Mouse (Mus musculus) MEL (cell line): Measurements from ENCODE around the gene Cntrl. TPM values are rescaled to one million over a fixed set of nuclear protein-coding genes. Genes with fewer than 3 reads are reported as not detected.
A peak's percentile ranks its signal among the peaks of the same experiment; 100 is the strongest.

Experiments used
- DNase-seq: peaks from one replicate; pipeline ENCODE4 v3.0.0; 2011; ENCODE audit warnings: low read depth, low spot score
- H3K27ac ChIP-seq: 2 replicates; pipeline ENCODE4 v1.5.1; 2012; ENCODE audit warnings: low read depth, mild to moderate bottlenecking, control low read depth, low read length, moderate library complexity; ENCODE audit not compliant: control insufficient read depth
- H3K27me3 ChIP-seq, 2 experiments: fragments of 150-350 bp in 1 of 2; sonication (generic) in 1 of 2; 2 replicates each; pipeline ENCODE4 v1.6.1; 2012; ENCODE audit warnings: low read length in 2 of 2, mild to moderate bottlenecking in 2 of 2, improper control_type of control experiment in 1 of 2, moderate library complexity in 1 of 2; ENCODE audit not compliant: insufficient read depth in 2 of 2, control insufficient read depth in 1 of 2
- H3K36me3 ChIP-seq, 2 experiments: 2 replicates each; pipeline ENCODE4 v1.6.1; 2012 to 2014; ENCODE audit warnings: low read length in 2 of 2, improper control_type of control experiment in 1 of 2, inconsistent platforms in 1 of 2, mild to moderate bottlenecking in 1 of 2; ENCODE audit not compliant: insufficient read depth in 2 of 2, control insufficient read depth in 1 of 2
- H3K4me1 ChIP-seq, 2 experiments: fragments of 150-350 bp in 1 of 2; sonication (generic) in 1 of 2; 2 replicates each; pipeline ENCODE4 v1.6.1; 2012; ENCODE audit warnings: low read length in 2 of 2, improper control_type of control experiment in 1 of 2, mild to moderate bottlenecking in 1 of 2; ENCODE audit not compliant: insufficient read depth in 2 of 2, control insufficient read depth in 1 of 2
- H3K4me3 ChIP-seq, 2 experiments: fragments of 150-350 bp in 1 of 2; sonication (generic) in 1 of 2; 2 replicates each; pipeline ENCODE4 v1.5.1; 2012; ENCODE audit warnings: low read depth in 2 of 2, low read length in 2 of 2, mild to moderate bottlenecking in 2 of 2, moderate library complexity in 2 of 2, control low read depth in 1 of 2, improper control_type of control experiment in 1 of 2; ENCODE audit not compliant: control insufficient read depth in 1 of 2, insufficient read depth in 1 of 2
- H3K79me2 ChIP-seq: 2 replicates; pipeline ENCODE4 v1.6.1; 2012; ENCODE audit warnings: mild to moderate bottlenecking, low read length, moderate library complexity; ENCODE audit not compliant: control insufficient read depth, poor library complexity, insufficient read depth
- H3K9ac ChIP-seq: 2 replicates; pipeline ENCODE4 v1.6.1; 2012; ENCODE audit warnings: low read depth, mild to moderate bottlenecking, control low read depth, low read length, moderate library complexity; ENCODE audit not compliant: control insufficient read depth, poor library complexity, severe bottlenecking
- H3K9me3 ChIP-seq: fragments of 150-350 bp; sonication (generic); replicated peaks from 2 replicates; pipeline ENCODE4 v1.6.1; 2012; ENCODE audit warnings: mild to moderate bottlenecking, low read length, improper control_type of control experiment, moderate library complexity; ENCODE audit not compliant: insufficient read depth
- E2F4 ChIP-seq: IDR thresholded peaks from 2 replicates; pipeline ENCODE4 v1.6.1; 2011; ENCODE audit warnings: low read depth, low read length, improper control_type of control experiment, borderline replicate concordance
- ELF1 ChIP-seq: IDR thresholded peaks from 2 replicates; pipeline ENCODE4 v1.6.1; 2014; ENCODE audit warnings: low read depth, mild to moderate bottlenecking, inconsistent platforms, low read length, improper control_type of control experiment, moderate library complexity
- ETS1 ChIP-seq: IDR thresholded peaks from 2 replicates; pipeline ENCODE4 v1.6.1; 2012; ENCODE audit warnings: low read depth, mild to moderate bottlenecking, inconsistent platforms, low read length, improper control_type of control experiment, moderate library complexity
- JUND ChIP-seq: IDR thresholded peaks from 2 replicates; pipeline ENCODE4 v1.6.1; 2011; ENCODE audit warnings: low read depth, mild to moderate bottlenecking, improper control_type of control experiment, low read length
- KAT2A ChIP-seq: conservative IDR thresholded peaks from 2 replicates; pipeline ENCODE4 v1.6.1; 2012; ENCODE audit warnings: low read depth, low read length, improper control_type of control experiment, inconsistent platforms
- MAZ ChIP-seq: IDR thresholded peaks from 2 replicates; pipeline ENCODE4 v1.6.1; 2012; ENCODE audit warnings: low read depth, mild to moderate bottlenecking, inconsistent platforms, low read length, improper control_type of control experiment
- MYC ChIP-seq: IDR thresholded peaks from 2 replicates; pipeline ENCODE4 v1.6.1; 2011; ENCODE audit warnings: low read depth, mild to moderate bottlenecking, low read length, improper control_type of control experiment, moderate library complexity
- POLR2AphosphoS5 ChIP-seq: IDR thresholded peaks from 2 replicates; pipeline ENCODE4 v1.6.1; 2012; ENCODE audit warnings: low read depth, borderline replicate concordance, mild to moderate bottlenecking, inconsistent platforms, low read length, moderate library complexity, mixed read lengths
- RAD21 ChIP-seq: IDR thresholded peaks from 2 replicates; pipeline ENCODE4 v1.6.1; 2011; ENCODE audit warnings: mild to moderate bottlenecking, low read depth, low read length, improper control_type of control experiment
- SIN3A ChIP-seq: IDR thresholded peaks from 2 replicates; pipeline ENCODE4 v1.6.1; 2012; ENCODE audit warnings: low read length, improper control_type of control experiment, inconsistent platforms
- TAL1 ChIP-seq: IDR thresholded peaks from 2 replicates; pipeline ENCODE4 v1.6.1; 2012; ENCODE audit warnings: mild to moderate bottlenecking, inconsistent platforms, low read length, moderate library complexity, mixed read lengths
- TCF12 ChIP-seq: IDR thresholded peaks from 2 replicates; pipeline ENCODE4 v1.6.1; 2014; ENCODE audit warnings: low read depth, mild to moderate bottlenecking, inconsistent platforms, low read length, improper control_type of control experiment, moderate library complexity
- ZC3H11A ChIP-seq: IDR thresholded peaks from 2 replicates; pipeline ENCODE4 v1.6.1; 2012; ENCODE audit warnings: low read depth, mild to moderate bottlenecking, inconsistent platforms, low read length, improper control_type of control experiment
- ZKSCAN1 ChIP-seq: IDR thresholded peaks from 2 replicates; pipeline ENCODE4 v1.6.1; 2012; ENCODE audit warnings: low read depth, mild to moderate bottlenecking, inconsistent platforms, low read length, improper control_type of control experiment, moderate library complexity
- ZNF384 ChIP-seq: IDR thresholded peaks from 2 replicates; pipeline ENCODE4 v1.6.1; 2012; ENCODE audit warnings: low read depth, mild to moderate bottlenecking, inconsistent platforms, low read length, improper control_type of control experiment
- polyA plus RNA-seq, 2 experiments: library from polyadenylated mRNA; stranded (reverse) in 1 of 2; unstranded in 1 of 2; fragments of >175 nt in 1 of 2; fragments of >200 nt in 1 of 2; gene quantifications; 2 replicates each; pipeline versions ENCODE4 v1.2.1 to v1.2.4; 2012; ENCODE audit warnings: low replicate concordance in 2 of 2, low read depth in 1 of 2; ENCODE audit not compliant: insufficient read length in 2 of 2, insufficient read depth in 1 of 2, missing spikeins in 1 of 2
- total RNA-seq: library from RNA; depleted of rRNA; stranded (reverse); fragments of 300-350 nt; gene quantifications from 2 replicates; pipeline ENCODE4 v1.2.3, GENCODE M21; 2012

Gene Cntrl
- total and polyA plus RNA-seq, 3 experiments = 17.0 to 24.0 TPM; not detected in 1

GRCm38 (mm10) chr2:35109141-35109923 is at the start of gene Cntrl (continued):
- no peak for TF ChIP-seq JUND
- TF ChIP-seq ZC3H11A = no peak
- 0 out of 2 replicates have a peak, but pooled peaks have one; percentile 39 for TF ChIP-seq POLR2AphosphoS5
- peak; percentile 7; the same call in 1 of the 2 replicates for TF ChIP-seq TCF12

GRCm38 (mm10) chr2:35060256-35060655 is 49.0 kb upstream of the Cntrl start:
- TF ChIP-seq ZKSCAN1 = no peak
- TF ChIP-seq, all 39 proteins: peak for 0
- no peak for DNase-seq
- Histone ChIP-seq H3K4me1 (peaks cover 0 to under 1% of the 10 kb centered on the region in 2 experiments; a peak in 1 of 4 replicates), H3K9ac (no peak overlapping the region), H3K27ac (no peak overlapping the region), H3K4me3 (no peak overlapping the region), H3K79me2 (no peaks in the 10 kb centered on the region), H3K9me3 (no peaks in the 10 kb centered on the region), H3K27me3 (peaks cover 2% of the 10 kb centered on the region in 2 experiments; a peak in 1 of 4 replicates), H3K36me3 (peaks cover 0 to under 1% of the 10 kb centered on the region in 2 experiments; a peak in 1 of 4 replicates)

DNA sequence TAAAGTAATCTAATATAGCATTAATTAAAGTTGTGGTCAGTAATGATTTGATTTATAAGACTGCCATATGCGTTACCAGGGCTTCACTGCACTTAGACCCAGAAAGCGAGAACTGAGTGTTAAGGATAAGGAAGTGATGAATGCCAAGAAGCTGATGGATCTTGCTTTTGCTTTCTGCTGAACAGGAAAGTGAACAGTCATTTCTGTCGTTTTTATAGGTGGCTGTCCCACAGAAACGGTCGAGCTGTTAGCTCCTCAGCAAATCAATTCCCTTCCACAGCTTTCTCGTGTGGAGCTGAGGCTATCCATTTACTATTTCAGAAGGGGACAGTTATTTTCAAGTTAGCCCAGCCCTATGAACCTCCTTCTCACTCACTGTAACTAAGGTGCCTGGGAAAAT is 48.4 kb upstream of the Cntrl start:
- peaks cover 0 to 2% of the 10 kb centered on the region in 2 experiments; a peak in 1 of 4 replicates for H3K27me3 ChIP-seq
- H3K27ac ChIP-seq = no peak overlapping the region
- TF ChIP-seq MAZ = no peak
- no peak for TF ChIP-seq ETS1
- no peak for TF ChIP-seq SIN3A
- no peak for TF ChIP-seq TCF12
- no peak for TF ChIP-seq RAD21
- TF ChIP-seq JUND = no peak
- TF ChIP-seq TAL1 = no peak
- no peak for TF ChIP-seq E2F4
- no peak for TF ChIP-seq KAT2A
- no peak for TF ChIP-seq ZNF384
- no peak for TF ChIP-seq ELF1
- TF ChIP-seq MYC = no peak
- no peaks in the 10 kb centered on the region for H3K79me2 ChIP-seq
- H3K9me3 ChIP-seq = no peaks in the 10 kb centered on the region
- DNase-seq = no peak
- H3K4me3 ChIP-seq = no peak overlapping the region
- peaks cover 0 to 7% of the 10 kb centered on the region in 2 experiments; a peak in 2 of 4 replicates for H3K36me3 ChIP-seq
- H3K9ac ChIP-seq = no peak overlapping the region
- peaks cover 0 to 6% of the 10 kb centered on the region in 2 experiments; a peak in 3 of 4 replicates for H3K4me1 ChIP-seq
